Mouse (Mus musculus): ENCODE measurements around the gene Arhgap6. TPM values are rescaled to one million over a fixed set of nuclear protein-coding genes. Genes with fewer than 3 reads are reported as not detected.

Gene Arhgap6
- total and polyA plus RNA-seq, 2 experiments from 2014 or later = 1.3 to 2.2 TPM

GRCm38 (mm10) chrX:168913519-168913918 lies 118.6 kb downstream of the Arhgap6 start:
- H3K27me3 ChIP-seq (ENCODE audit: insufficient read depth, low read length) = no peaks in the 10 kb centered on the region
- H3K9ac ChIP-seq (replicated peaks; ENCODE audit: low read length) = no peak overlapping the region
- H3K4me2 ChIP-seq (ENCODE audit: low read depth, low read length) = no peak overlapping the region
- H3K27ac ChIP-seq = no peak overlapping the region
- H3K9me3 ChIP-seq (ENCODE audit: low read length) = no peaks in the 10 kb centered on the region
- no peak for DNase-seq (ENCODE audit: low spot score)
- no peak overlapping the region for H3K4me3 ChIP-seq (ENCODE audit: low read length)
- no peaks in the 10 kb centered on the region for H3K4me1 ChIP-seq (ENCODE audit: insufficient read depth, low read length)
- no peak for ATAC-seq
- no peak for TF ChIP-seq CTCF (IDR thresholded peaks at IDR 0.05; ENCODE audit: low read depth)
- H3K36me3 ChIP-seq (ENCODE audit: insufficient read depth, low read length) = no peaks in the 10 kb centered on the region

GRCm38 (mm10) chrX:168920942-168921341 lies 126.0 kb downstream of the Arhgap6 start:
- DNase-seq (ENCODE audit: low spot score) = no peak
- Histone ChIP-seq H3K4me2 (ENCODE audit: low read depth, low read length) (no peak overlapping the region), H3K27me3 (ENCODE audit: insufficient read depth, low read length) (no peaks in the 10 kb centered on the region), H3K9me3 (ENCODE audit: low read length) (no peaks in the 10 kb centered on the region), H3K4me1 (ENCODE audit: insufficient read depth, low read length) (no peaks in the 10 kb centered on the region), H3K36me3 (ENCODE audit: insufficient read depth, low read length) (no peaks in the 10 kb centered on the region), H3K4me3 (ENCODE audit: low read length) (no peak overlapping the region), H3K9ac (replicated peaks; ENCODE audit: low read length) (no peak overlapping the region), H3K27ac (no peak overlapping the region)
- no peak for ATAC-seq
- WGBS = 73% methylated on average over 2 of the region's 2 CpGs
- TF ChIP-seq CTCF (IDR thresholded peaks at IDR 0.05; ENCODE audit: low read depth) = no peak; the same call in 1 of the 2 replicates

GRCm38 (mm10) chrX:168932420-168932819 lies 137.5 kb downstream of the Arhgap6 start:
- TF ChIP-seq CTCF (IDR thresholded peaks at IDR 0.05; ENCODE audit: low read depth) = no peak
- H3K4me1 ChIP-seq (ENCODE audit: insufficient read depth, low read length) = no peaks in the 10 kb centered on the region
- DNase-seq (ENCODE audit: low spot score) (no peak), ATAC-seq (no peak)
- H3K27ac ChIP-seq = no peak overlapping the region
- WGBS = 64% methylated on average over 1 of the region's 1 CpGs
- H3K9me3 ChIP-seq (ENCODE audit: low read length) = no peaks in the 10 kb centered on the region
- no peak overlapping the region for H3K9ac ChIP-seq (replicated peaks; ENCODE audit: low read length)
- H3K36me3 ChIP-seq (ENCODE audit: insufficient read depth, low read length) = no peaks in the 10 kb centered on the region
- no peak overlapping the region for H3K4me3 ChIP-seq (ENCODE audit: low read length)
- no peak overlapping the region for H3K4me2 ChIP-seq (ENCODE audit: low read depth, low read length)
- H3K27me3 ChIP-seq (ENCODE audit: insufficient read depth, low read length) = no peaks in the 10 kb centered on the region

- no peak overlapping the region for H3K27ac ChIP-seq
- no peak overlapping the region for H3K4me2 ChIP-seq (ENCODE audit: low read depth, low read length)
- 13% methylated on average over 3 of the region's 3 CpGs for WGBS
- H3K4me1 ChIP-seq (ENCODE audit: insufficient read depth, low read length) = no peaks in the 10 kb centered on the region
- DNase-seq (ENCODE audit: low spot score) (peak; percentile 71), ATAC-seq (no peak)
- no peaks in the 10 kb centered on the region for H3K9me3 ChIP-seq (ENCODE audit: low read length)
- H3K27me3 ChIP-seq (ENCODE audit: insufficient read depth, low read length) = no peaks in the 10 kb centered on the region
- peak; percentile 57 for TF ChIP-seq CTCF (IDR thresholded peaks at IDR 0.05; ENCODE audit: low read depth)
- no peaks in the 10 kb centered on the region for H3K36me3 ChIP-seq (ENCODE audit: insufficient read depth, low read length)
- H3K9ac ChIP-seq (replicated peaks; ENCODE audit: low read length) = no peak overlapping the region
- H3K4me3 ChIP-seq (ENCODE audit: low read length) = no peak overlapping the region
Observed at GRCm38 (mm10) chrX:168935447-168935846, 140.5 kb downstream of the Arhgap6 start.

- Histone ChIP-seq H3K4me3 (ENCODE audit: low read length) (no peak overlapping the region), H3K27ac (no peak overlapping the region), H3K9me3 (ENCODE audit: low read length) (no peaks in the 10 kb centered on the region), H3K36me3 (ENCODE audit: insufficient read depth, low read length) (no peaks in the 10 kb centered on the region), H3K27me3 (ENCODE audit: insufficient read depth, low read length) (no peaks in the 10 kb centered on the region), H3K4me1 (ENCODE audit: insufficient read depth, low read length) (no peaks in the 10 kb centered on the region), H3K9ac (replicated peaks; ENCODE audit: low read length) (no peak overlapping the region), H3K4me2 (ENCODE audit: low read depth, low read length) (no peak overlapping the region)
- DNase-seq (ENCODE audit: low spot score) (peak; percentile 62), ATAC-seq (no peak)
- TF ChIP-seq CTCF (IDR thresholded peaks at IDR 0.05; ENCODE audit: low read depth) = peak; percentile 55
- 54% methylated on average over 4 of the region's 4 CpGs for WGBS
Observed at GRCm38 (mm10) chrX:168937941-168938340, 143.0 kb downstream of the Arhgap6 start.

GRCm38 (mm10) chrX:168941684-168942083 lies 146.8 kb downstream of the Arhgap6 start:
- H3K4me2 ChIP-seq (ENCODE audit: low read depth, low read length) = no peak overlapping the region
- no peak overlapping the region for H3K4me3 ChIP-seq (ENCODE audit: low read length)
- H3K27me3 ChIP-seq (ENCODE audit: insufficient read depth, low read length) = no peaks in the 10 kb centered on the region
- TF ChIP-seq CTCF (IDR thresholded peaks at IDR 0.05; ENCODE audit: low read depth) = no peak
- no peak overlapping the region for H3K27ac ChIP-seq
- H3K36me3 ChIP-seq (ENCODE audit: insufficient read depth, low read length) = no peaks in the 10 kb centered on the region
- DNase-seq (ENCODE audit: low spot score) = no peak
- H3K9ac ChIP-seq (replicated peaks; ENCODE audit: low read length) = no peak overlapping the region
- no peak for ATAC-seq
- H3K4me1 ChIP-seq (ENCODE audit: insufficient read depth, low read length) = no peaks in the 10 kb centered on the region
- H3K9me3 ChIP-seq (ENCODE audit: low read length) = no peaks in the 10 kb centered on the region
- WGBS = 83% methylated on average over 5 of the region's 5 CpGs

GRCm38 (mm10) chrX:168943217-168943616 lies 148.3 kb downstream of the Arhgap6 start:
- TF ChIP-seq CTCF (IDR thresholded peaks at IDR 0.05; ENCODE audit: low read depth) = no peak
- DNase-seq (ENCODE audit: low spot score) = no peak
- H3K4me3 ChIP-seq (ENCODE audit: low read length) = no peak overlapping the region
- no peak overlapping the region for H3K9ac ChIP-seq (replicated peaks; ENCODE audit: low read length)
- no peak for ATAC-seq
- no peaks in the 10 kb centered on the region for H3K9me3 ChIP-seq (ENCODE audit: low read length)
- no peaks in the 10 kb centered on the region for H3K27me3 ChIP-seq (ENCODE audit: insufficient read depth, low read length)
- no peaks in the 10 kb centered on the region for H3K36me3 ChIP-seq (ENCODE audit: insufficient read depth, low read length)
- no peaks in the 10 kb centered on the region for H3K4me1 ChIP-seq (ENCODE audit: insufficient read depth, low read length)
- 76% methylated on average over 4 of the region's 4 CpGs for WGBS
- H3K4me2 ChIP-seq (ENCODE audit: low read depth, low read length) = no peak overlapping the region
- H3K27ac ChIP-seq = no peak overlapping the region
